Mouse (Mus musculus) small intestine, adult 2 months (tissue): ENCODE data around the gene Arpp19.
A peak's percentile ranks its signal among the peaks of the same experiment; 100 is the strongest.

Experiments
- CTCF ChIP-seq: fragments of 200-500 bp; IDR thresholded peaks from 2 replicates; pipeline ENCODE4 v1.5.1; 2012; ENCODE audit warnings: low read depth, mild to moderate bottlenecking, control low read depth, inconsistent platforms, low read length, moderate library complexity, mixed read lengths; ENCODE audit not compliant: insufficient replicate concordance, insufficient read length; ENCODE audit errors: extremely low read depth
- POLR2A ChIP-seq: fragments of 200-500 bp; IDR thresholded peaks from 2 replicates; pipeline ENCODE4 v1.6.1; 2012; ENCODE audit warnings: low read depth, mild to moderate bottlenecking, control low read depth, inconsistent platforms, low read length, moderate library complexity

DNA sequence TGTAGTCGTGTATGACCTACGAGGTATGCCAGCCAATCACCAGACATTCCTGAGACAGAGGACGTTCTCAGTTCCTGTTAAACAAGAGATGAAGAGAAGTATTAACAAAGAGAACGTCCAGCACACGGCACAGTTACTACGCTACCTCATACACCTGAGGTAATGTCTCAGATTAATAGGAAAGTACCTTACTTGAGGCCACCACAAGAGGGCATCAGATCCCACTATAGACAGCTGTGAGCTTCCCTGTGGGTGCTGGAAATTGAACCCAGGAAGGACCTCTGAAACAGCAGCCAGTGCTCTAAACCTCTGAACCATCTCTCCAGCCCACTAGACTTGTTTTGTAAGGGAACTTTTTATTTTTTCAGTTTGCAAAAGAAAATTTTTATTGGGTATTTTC, 11.7 kb upstream of the Arpp19 start:
- TF ChIP-seq POLR2A, result no peak
- TF ChIP-seq CTCF, result peak; percentile 38; the same call in 1 of the 2 replicates
